Mouse (Mus musculus): ENCODE results near the gene Cdc5l. TPM values are rescaled to one million over a fixed set of nuclear protein-coding genes. Genes with fewer than 3 reads are reported as not detected.
A peak's percentile ranks its signal among the peaks of the same experiment; 100 is the strongest.
"Not testable (repeated sequence)": the region's sequence is repeated elsewhere in the genome, so short reads cannot be mapped to it uniquely, and the experiment has no call there.

The Cdc5l gene
- total RNA-seq (2021), result 42.3 and 44.1 TPM in 2 replicates
- long read RNA-seq, transcript Cdc5l-201 (16 exons, 3,027 nt), result major isoform, 14 of 26 reads
- long read RNA-seq, partial matches to known transcripts, result 12 of 26 reads
- long read RNA-seq, other reads (novel, unspliced or antisense), result 0 of 26 reads

- DNase-seq, result peak; percentile 96
Measured at GRCm38 (mm10) chr17:45433419-45434261, at the start of gene Cdc5l. Gene Cdc5l, minus strand, starts transcription at chr17:45433737.

- peak; percentile 30 for DNase-seq
Measured at GRCm38 (mm10) chr17:45480429-45480828, 46.9 kb upstream of the Cdc5l start.

DNA sequence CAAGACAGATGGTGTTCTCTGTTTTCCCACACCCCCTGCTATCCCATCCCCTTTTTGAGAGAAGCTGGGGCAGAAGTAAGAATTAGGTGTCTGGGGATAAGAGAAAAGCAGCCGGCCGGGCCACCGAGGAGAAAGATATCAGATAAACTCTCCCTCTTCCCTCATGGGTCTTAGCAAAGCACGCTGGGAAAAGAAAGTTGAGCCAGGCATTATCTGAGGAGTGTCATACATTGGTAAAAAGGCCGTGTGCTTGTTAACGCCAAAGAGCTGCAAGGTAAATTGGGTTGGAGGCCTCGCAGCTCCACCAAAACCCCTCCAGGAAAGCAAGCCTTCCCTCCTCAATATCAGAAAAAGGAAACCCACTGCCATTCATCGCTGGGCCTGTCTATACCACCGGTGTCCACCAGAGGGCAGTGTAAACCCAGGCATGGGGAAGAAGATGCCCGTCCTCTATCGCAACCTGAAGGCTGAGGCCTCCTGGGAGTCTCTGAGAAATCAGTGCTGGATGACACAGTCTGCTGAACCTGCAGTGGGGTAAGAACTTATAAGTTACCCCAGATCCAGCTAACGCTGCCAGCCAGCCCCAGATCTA, 44.8 kb upstream of the Cdc5l start:
- DNase-seq, result peak; percentile 82

DNA sequence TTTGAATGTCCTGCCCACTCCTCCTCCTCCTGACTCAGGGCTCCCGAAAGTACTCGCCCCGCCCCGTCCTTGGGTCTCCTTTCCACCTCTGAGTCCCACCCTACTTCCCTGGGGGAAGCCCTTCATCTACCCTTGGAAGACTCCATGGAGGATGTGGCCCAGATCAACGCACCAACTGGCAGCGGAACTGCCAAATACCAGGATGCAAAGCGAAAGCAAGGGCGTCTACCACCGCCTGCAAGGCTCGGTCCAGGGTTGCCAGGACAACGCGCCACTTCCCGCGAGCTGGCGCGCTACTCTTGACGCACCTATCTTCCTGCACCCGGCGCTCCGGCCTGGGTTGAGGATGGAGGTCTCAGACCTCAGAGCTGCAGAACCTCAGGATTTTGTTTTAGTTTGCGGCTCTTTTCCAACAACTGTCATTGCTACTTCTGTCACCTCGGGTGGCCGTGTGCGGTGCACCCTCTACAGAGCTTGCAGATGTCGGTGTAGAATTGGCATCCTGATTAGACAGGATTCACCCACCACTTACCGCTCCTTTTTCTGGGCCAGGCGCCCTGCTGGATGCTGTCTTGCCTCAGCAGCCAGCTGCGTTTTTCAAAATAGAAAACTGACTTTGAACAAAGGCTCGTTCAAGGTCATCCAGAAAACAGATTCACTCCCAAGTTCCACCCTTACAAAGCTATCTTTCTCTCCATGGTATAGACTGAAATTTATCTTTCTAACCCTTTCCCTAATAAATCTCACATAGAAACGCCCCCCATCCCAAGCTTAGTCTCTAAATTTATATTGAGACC, 41.3 kb upstream of the Cdc5l start, which contains the start of gene Spats1:
Gene Spats1 (minus strand): TSS at position 747 of the 797 bp plus-strand sequence.
- peak; percentile 69 for DNase-seq

DNA sequence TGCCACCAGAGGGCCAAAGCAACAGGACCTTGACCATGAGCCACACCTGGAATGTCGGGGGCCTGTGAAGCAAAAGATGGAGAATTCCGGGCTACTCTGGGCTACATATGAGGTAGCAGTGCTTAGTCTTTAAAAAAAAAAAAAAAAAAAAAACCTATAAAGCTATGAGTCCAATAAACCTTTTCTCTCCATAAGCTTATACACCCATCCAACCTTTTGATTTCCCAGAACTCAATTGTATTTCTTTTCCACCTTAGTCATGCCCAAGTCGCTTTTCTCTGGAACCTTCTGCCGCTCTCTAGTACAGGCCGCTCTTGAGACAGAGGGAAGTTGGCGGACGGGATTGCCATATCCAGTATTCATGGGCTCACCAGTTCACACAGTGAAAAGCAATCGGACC, 40.6 kb upstream of the Cdc5l start:
- DNase-seq, result no peak

DNA sequence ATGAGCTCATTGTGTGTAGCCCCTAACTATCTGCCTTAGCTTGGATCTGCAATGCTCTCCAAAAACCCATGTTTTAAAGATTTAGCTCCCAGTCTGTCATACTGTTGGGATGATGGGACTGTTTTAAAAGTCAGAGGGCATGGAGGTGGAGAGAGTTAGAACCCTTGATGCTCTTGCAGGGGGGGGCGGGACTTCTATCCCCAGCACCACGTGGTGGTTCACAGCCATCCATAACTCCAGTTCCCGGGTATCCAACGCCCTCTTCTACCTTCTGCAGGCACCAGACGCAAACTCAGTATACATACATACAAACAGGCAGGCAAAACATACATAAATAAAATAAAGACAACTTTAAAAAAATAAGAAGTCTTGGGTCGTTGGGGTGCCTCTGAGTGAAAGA, 40.1 kb upstream of the Cdc5l start:
- DNase-seq, result no peak

DNA sequence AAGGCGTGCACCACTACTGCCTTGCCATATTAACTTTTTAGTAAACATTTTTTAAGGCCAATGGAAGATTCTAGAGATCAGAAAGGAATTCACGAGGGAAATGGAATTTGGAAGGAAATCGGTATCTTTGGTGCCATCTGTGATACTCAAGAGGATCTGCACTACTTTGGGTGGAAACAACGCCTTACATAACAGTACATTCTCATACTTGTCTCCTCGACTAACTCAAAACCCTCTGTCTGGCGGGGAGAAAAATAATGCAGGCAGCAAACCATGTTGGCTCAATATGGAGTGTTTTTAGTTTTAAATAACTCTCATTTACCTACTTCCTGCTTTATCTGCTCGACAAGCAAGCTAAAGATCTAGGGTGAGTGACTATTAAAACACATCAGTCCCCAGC, 37.2 kb upstream of the Cdc5l start:
- no peak for DNase-seq

DNA sequence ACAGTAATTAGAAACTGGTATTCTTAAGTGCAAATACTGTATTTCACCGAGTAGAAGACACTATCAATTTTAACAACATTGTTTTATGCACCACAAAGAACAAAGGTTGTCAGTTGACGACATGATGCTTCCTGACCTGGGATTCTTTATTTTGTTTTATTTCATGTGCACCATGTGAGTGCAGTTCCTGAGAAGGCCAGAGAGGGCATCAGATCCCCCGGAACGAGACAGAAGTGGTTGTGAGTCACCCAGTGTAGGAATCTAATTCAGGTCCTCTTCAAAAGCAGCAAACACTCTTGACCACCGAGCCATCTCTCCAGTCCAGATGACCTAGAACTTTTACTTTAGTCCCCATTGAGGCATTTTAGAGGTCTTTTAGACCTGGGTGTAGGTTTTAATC, 34.8 kb upstream of the Cdc5l start:
- no peak for DNase-seq

DNA sequence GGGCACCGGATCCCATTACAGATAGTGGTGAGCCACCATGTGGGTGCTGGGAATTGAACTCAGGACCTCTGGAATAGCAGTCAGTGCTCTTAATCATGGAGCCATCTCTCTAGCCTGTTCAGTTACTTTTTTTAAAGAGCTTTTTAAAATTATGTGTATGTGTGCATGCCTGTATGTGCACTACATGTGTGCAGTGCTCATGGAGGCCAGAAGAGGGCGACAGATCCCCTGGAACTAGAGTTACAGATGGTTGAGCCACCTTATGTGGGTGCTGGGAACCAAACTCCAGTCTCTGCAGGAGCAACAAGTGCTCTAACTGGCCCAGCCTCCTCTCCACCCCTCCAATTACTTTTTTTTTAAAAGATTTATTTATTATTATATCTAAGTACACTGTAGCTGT, 33.2 kb upstream of the Cdc5l start:
- no peak for DNase-seq

DNA sequence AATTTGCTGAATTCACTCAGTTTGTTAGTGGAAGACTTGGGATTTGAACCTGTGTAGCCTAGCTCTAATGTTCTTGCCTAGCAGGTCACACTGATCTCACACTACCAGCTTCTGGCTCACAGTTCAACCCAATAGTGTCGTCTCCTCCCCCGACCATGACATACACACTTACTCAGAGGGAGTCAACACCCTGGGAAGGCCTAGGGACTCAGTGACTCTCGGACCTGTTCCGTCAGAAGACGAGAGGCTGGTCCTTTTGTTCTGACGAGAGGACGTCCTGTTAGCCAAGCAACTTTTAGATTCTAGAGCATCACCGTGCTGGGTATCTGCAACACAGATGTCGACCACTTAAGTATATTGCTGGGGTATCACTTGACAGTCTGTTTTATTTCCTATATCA, 30.7 kb upstream of the Cdc5l start:
- DNase-seq, result no peak

- no peak for DNase-seq
Measured at GRCm38 (mm10) chr17:45462506-45462905, 29.0 kb upstream of the Cdc5l start.

DNA sequence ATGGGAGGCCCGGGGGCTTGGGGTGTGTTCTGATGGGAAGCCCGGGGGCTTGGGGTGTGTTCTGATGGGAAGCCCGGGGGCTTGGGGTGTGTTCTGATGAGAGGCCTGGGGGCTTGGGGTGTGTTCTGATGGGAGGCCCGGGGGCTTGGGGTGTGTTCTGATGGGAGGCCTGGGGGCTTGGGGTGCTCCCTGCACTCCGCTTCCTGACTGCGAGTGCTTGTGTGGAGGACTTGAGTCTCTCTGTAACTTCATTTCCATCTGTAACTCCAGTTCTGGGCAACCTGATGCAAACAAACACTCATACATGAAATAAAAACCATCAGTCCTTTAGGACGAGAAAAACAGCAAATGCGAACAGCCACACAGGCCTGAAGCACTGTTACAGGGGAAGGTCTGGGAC, 25.5 kb upstream of the Cdc5l start:
- no peak for DNase-seq

GRCm38 (mm10) chr17:45458516-45458915, 25.0 kb upstream of the Cdc5l start:
- DNase-seq, result no peak

GRCm38 (mm10) chr17:45457487-45457886, 23.9 kb upstream of the Cdc5l start:
- DNase-seq, result no peak

GRCm38 (mm10) chr17:45456260-45457152, 23.0 kb upstream of the Cdc5l start:
- no peak for DNase-seq

GRCm38 (mm10) chr17:45455783-45456182, 22.2 kb upstream of the Cdc5l start:
- not testable (repeated sequence) for DNase-seq

DNA sequence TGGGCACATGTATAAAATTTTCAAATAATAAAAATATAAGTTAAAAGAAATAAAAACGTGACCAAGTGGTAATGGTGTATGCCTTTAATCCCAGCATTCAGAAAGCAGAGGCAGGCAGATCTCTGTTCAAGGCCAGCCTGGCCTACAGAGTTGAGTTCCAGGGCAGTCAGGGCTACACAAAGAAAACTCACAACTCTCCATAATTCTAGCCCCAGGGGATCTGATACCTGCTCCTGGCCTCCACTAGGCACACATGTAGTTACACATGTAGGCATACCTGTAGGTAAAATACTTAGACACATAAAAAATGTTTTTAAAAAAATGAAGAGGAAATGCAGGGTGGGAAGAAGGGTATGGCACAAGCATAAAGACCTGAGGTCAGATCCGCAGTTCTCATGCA, 21.3 kb upstream of the Cdc5l start:
- no peak for DNase-seq

DNA sequence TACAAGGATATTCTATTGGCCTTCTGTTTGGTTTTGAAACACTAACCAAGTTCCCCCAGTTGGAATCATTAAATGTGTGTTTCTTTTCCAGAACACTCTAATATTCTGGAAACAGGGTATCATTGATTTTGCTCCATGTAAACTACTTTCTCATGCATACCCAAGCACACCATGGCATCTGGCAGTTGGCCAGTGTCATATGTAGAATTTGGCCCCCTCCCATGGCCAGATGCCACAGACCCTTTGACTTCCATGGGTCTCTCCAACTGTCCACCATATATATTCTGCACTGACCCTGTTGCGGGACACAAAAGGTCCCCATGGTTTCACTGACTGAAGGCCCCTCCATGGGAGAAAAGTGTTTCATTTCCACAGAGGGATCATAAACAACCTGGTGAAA, 18.7 kb upstream of the Cdc5l start:
- no peak for DNase-seq

DNA sequence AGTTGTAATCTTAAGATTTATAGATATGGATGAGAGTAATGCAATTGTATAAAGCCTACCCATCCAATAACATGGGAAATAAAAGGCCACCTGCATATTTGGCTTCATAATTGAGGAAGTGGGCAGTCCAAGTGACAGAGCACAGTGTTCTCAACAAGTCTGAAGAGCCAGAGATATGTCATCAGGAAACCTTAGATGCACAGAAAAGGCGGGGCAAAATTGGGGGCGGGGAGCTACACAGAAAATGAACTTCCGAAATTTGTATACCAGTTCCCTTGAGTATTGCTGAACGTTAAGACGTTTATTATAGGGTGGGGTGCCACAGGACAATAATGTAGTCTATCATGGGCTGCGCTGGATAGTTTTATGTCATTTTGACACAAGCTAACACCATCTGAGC, 16.6 kb upstream of the Cdc5l start:
- no peak for DNase-seq

DNA sequence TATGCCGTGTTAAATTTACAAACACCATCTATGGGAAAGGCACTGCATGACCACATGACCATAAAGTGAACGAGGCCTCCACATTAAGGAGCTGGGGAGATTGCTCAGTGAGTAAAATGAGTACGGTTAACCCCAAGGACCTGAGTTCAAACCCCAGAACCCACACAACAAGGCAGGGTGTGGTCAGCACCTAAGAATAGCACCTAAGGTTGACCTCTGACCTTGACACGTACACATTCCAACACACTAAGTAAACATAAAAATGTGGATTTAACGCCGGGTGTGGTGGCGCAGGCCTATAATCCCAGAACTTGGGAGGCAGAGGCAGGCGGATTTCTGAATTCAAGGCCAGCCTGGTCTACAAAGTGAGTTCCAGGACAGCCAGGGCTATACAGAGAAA, 16.0 kb upstream of the Cdc5l start:
- DNase-seq, result no peak

DNA sequence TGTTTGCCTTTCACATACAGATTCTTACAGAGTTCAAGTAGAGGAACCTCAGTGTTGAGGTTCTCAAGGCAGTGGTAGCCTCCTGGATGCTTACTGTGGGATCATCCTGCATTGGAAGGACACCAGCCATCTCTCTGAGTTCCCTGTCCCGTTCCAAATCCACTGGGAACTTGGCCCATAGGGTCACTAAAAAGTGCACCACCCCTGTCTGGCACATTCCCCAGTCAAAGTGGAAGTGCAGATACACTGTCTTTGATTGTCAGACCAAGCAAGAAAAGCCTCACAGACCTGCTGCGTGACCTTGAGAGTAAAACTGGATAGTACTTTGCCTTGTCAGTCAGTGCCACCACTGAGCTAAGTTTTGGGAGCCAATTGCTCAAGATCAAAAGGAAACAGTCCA, 13.5 kb upstream of the Cdc5l start:
- no peak for DNase-seq

DNA sequence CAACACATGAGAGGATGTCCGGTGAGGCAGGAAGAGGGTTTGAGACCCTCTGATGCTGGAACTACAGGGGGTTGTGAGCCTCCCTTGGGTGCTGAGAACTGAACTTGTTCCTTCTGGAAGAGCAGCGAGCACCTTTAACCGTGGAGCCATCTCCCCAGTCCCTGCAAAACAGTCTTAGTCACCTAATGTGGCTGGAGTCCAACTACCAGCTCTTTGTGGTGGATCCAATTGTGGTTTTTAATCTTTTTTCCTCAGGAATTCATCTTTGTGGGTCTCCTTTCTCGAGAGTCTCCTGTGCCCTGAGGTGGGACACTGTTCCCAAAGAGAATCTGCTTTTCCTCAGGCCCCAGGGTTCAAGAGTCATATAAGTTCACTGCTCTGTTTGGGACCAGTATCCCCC, 12.4 kb upstream of the Cdc5l start:
- no peak for DNase-seq

Data from adrenal gland, postnatal 25 days (tissue).